9 mouse cellular contexts compared by ENCODE assay signal in the genomic region with DNA sequence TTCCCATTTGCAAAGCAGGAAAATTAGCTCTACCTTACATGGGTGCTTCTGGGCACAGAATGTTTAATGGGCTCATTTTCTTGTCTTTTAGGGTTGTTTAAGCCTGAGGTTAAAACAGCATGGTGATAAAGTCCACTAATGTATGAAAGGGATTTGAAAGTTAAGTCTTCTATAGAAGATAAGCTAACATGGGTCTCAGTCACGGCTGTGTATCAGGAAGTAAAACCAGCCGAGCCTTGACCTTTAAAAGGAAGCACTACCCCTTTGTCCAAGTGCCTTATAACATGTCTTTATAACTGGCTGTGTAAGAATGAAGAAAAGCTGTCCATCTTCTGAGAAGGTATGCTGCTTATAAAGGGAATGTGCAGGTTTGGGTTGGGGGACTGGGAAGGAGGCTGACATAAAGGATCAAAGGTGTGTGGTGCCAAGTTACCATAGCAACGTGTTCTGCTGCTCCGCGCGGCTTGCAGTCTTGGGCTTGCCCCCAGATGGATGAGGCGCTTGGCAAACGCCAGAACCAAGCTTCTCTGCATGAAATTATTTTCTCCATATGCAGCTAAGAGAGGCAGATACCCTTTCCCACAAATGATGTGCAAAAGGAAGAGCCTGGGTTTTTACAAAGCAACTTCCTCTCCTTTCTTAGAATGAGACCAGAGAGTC. TPM values are rescaled to one million over a fixed set of nuclear protein-coding genes. Genes with fewer than 3 reads are reported as not detected.
A peak's percentile ranks its signal among the peaks of the same experiment; 100 is the strongest.
DNase-seq lines count a peak whose midpoint lies in the region; ATAC-seq lines count a peak whose summit lies in the region.
"Had no signal": no experiment of that assay in that cellular context is flagged by ENCODE, and none has a peak within 500 bp of the region (broad histone marks: within the 10 kb centered on the region; RNA-seq: fewer than 3 reads in every experiment).

No protein-coding gene starts in this region.

- 17% methylated on average over 8 of the region's 8 CpGs for WGBS in kidney, embryonic 14.5 days
- WGBS in intestine, embryonic 15.5 days, result 8% methylated on average over 8 of the region's 8 CpGs
- 6% methylated on average over 8 of the region's 8 CpGs for WGBS in limb, embryonic 13.5 days
- WGBS in neural tube, embryonic 13.5 days, result 14% methylated on average over 8 of the region's 8 CpGs

- H3K4me3 ChIP-seq in kidney, embryonic 14.5 days (ENCODE audit: low read length), result no peak overlapping the region
- H3K4me3 ChIP-seq in intestine, embryonic 15.5 days (replicated peaks), result no peak overlapping the region
- H3K4me3 ChIP-seq in limb, embryonic 13.5 days, result peak overlapping the region; percentile 10; the same call in 1 of the 2 replicates
- H3K4me3 ChIP-seq in neural tube, embryonic 13.5 days, result no peak overlapping the region

- peaks cover 20% of the 10 kb centered on the region; the same call in 1 of the 2 replicates for H3K4me1 ChIP-seq in kidney, embryonic 14.5 days (ENCODE audit: control insufficient read depth, insufficient read depth, low read length)
- peaks cover 18% of the 10 kb centered on the region for H3K4me1 ChIP-seq in intestine, embryonic 15.5 days (replicated peaks)
- peaks cover 36% of the 10 kb centered on the region for H3K4me1 ChIP-seq in limb, embryonic 13.5 days
- peaks cover 22% of the 10 kb centered on the region for H3K4me1 ChIP-seq in neural tube, embryonic 13.5 days (replicated peaks)

- no peak overlapping the region for H3K9ac ChIP-seq in kidney, embryonic 14.5 days (ENCODE audit: low read depth, low read length)
- H3K9ac ChIP-seq in intestine, embryonic 15.5 days, result no peak overlapping the region; the same call in 1 of the 2 replicates
- peak overlapping the region; percentile 35; the same call in 1 of the 2 replicates for H3K9ac ChIP-seq in limb, embryonic 13.5 days
- H3K9ac ChIP-seq in neural tube, embryonic 13.5 days, result 0 out of 2 replicates have a peak overlapping the region, but pooled peaks have one; percentile 41

- ATAC-seq in kidney, embryonic 14.5 days (ENCODE audit: low FRiP score, low TSS enrichment), result no peak
- peak; percentile 65 for ATAC-seq in intestine, embryonic 15.5 days
- ATAC-seq in limb, embryonic 13.5 days (ENCODE audit: low FRiP score, low read depth), result peak; percentile 81
- peak; percentile 91 for ATAC-seq in neural tube, embryonic 13.5 days (ENCODE audit: low read depth)

- peak; percentile 28 for DNase-seq in kidney, adult 9 months
- DNase-seq in cerebellum, postnatal 14 days, result peak; percentile 94 to 95
- peak; percentile 22 to 30 for DNase-seq in frontal cortex, postnatal 25 days (ENCODE audit: low spot score in 2 of 2)
- no peak for DNase-seq in ovary, postnatal 14 days (ENCODE audit: low spot score)

- H3K4me2 ChIP-seq in kidney, embryonic 14.5 days (replicated peaks; ENCODE audit: low read depth, low read length), result no peak overlapping the region; the same call in 1 of the 2 replicates
- H3K4me2 ChIP-seq in intestine, embryonic 15.5 days (replicated peaks), result peak overlapping the region; percentile 28
- H3K4me2 ChIP-seq in limb, embryonic 13.5 days (replicated peaks), result peak overlapping the region; percentile 49
- H3K4me2 ChIP-seq in neural tube, embryonic 13.5 days, result peak overlapping the region; percentile 35

- no peaks in the 10 kb centered on the region for H3K36me3 ChIP-seq in kidney, embryonic 14.5 days (ENCODE audit: control insufficient read depth, insufficient read depth, low read length)
- no peaks in the 10 kb centered on the region for H3K36me3 ChIP-seq in intestine, embryonic 15.5 days
- H3K36me3 ChIP-seq in limb, embryonic 13.5 days, result no peaks in the 10 kb centered on the region
- no peaks in the 10 kb centered on the region for H3K36me3 ChIP-seq in neural tube, embryonic 13.5 days

- H3K27me3 ChIP-seq in kidney, embryonic 14.5 days (ENCODE audit: control insufficient read depth, insufficient read depth, low read length), result no peaks in the 10 kb centered on the region
- H3K27me3 ChIP-seq in intestine, embryonic 15.5 days (replicated peaks), result no peaks in the 10 kb centered on the region
- no peaks in the 10 kb centered on the region for H3K27me3 ChIP-seq in limb, embryonic 13.5 days
- no peaks in the 10 kb centered on the region for H3K27me3 ChIP-seq in neural tube, embryonic 13.5 days
- H3K27me3 ChIP-seq: CH12.LX had no signal

- no peak overlapping the region; the same call in 1 of the 2 replicates for H3K27ac ChIP-seq in kidney, embryonic 14.5 days (ENCODE audit: low read depth, low read length)
- peak overlapping the region; percentile 68 for H3K27ac ChIP-seq in intestine, embryonic 15.5 days
- peak overlapping the region; percentile 89 for H3K27ac ChIP-seq in limb, embryonic 13.5 days
- peak overlapping the region; percentile 52 for H3K27ac ChIP-seq in neural tube, embryonic 13.5 days (replicated peaks)

- H3K9me3 ChIP-seq in kidney, embryonic 14.5 days (ENCODE audit: control insufficient read depth, low read length), result no peaks in the 10 kb centered on the region
- H3K9me3 ChIP-seq in intestine, embryonic 15.5 days, result no peaks in the 10 kb centered on the region
- H3K9me3 ChIP-seq in limb, embryonic 13.5 days, result peaks cover 4% of the 10 kb centered on the region; the same call in 1 of the 2 replicates
- H3K9me3 ChIP-seq in neural tube, embryonic 13.5 days, result no peaks in the 10 kb centered on the region; the same call in 1 of the 2 replicates

RNA-seq across cellular contexts. Expression of a gene that starts 48.2 kb away (rescaled TPM):
- polyA plus RNA-seq in kidney, embryonic 14.5 days (2014; fragmentation: Nextera tagmentation; extraction: Ambion mirVana), result 86.1 and 95.1 TPM in 2 replicates
- 66.8 and 69.9 TPM in 2 replicates for polyA plus RNA-seq in intestine, embryonic 15.5 days (2015; fragmentation: Nextera tagmentation; extraction: Ambion mirVana)
- 77.8 TPM in 2 replicates for polyA plus RNA-seq in limb, embryonic 13.5 days (2015; fragmentation: Nextera tagmentation; extraction: Ambion mirVana)
- 35.4 and 39.4 TPM in 2 replicates for polyA plus RNA-seq in neural tube, embryonic 13.5 days (2015; fragmentation: Nextera tagmentation; extraction: Ambion mirVana)

Comparison
In these comparisons a context has a peak if more than half of its experiments do, and no peak if none do; other contexts are left out.
1. H3K9ac ChIP-seq: peak in limb, embryonic 13.5 days (single experiment) and neural tube, embryonic 13.5 days (single experiment); none in kidney, embryonic 14.5 days (single experiment) and intestine, embryonic 15.5 days (single experiment).